In the genomic region with DNA sequence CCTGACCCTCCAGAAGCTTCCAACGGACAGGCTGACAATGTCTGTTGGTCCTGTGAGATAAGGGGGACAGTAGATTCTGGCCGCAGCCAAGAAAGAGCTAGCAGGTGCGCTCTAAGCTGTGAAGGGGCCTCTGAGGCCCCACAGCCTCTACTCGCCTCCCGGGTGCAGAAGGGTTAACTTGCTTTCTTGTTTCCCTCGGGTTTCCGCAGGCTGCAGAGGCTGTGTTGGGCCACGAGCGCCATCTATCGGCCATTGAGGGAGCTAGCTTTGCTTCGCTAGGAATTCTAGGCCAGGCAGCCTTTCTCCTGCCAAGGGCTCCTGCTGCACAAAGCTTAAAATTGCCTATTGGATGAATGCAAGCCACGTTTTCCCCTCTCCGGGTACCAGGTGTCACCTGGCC, we compare ENCODE assay signal across 8 mouse cellular contexts. TPM values are rescaled to one million over a fixed set of nuclear protein-coding genes. Genes with fewer than 3 reads are reported as not detected.
A peak's percentile ranks its signal among the peaks of the same experiment; 100 is the strongest.
DNase-seq lines count a peak whose midpoint lies in the region; ATAC-seq and TF ChIP-seq lines count a peak whose summit lies in the region.

No protein-coding gene starts in this region.

- no peaks in the 10 kb centered on the region for H3K9me3 ChIP-seq in hindbrain, embryonic 15.5 days
- peaks cover 5% of the 10 kb centered on the region for H3K9me3 ChIP-seq in megakaryocyte, embryonic 14.5 days

- WGBS in hindbrain, embryonic 15.5 days = under 1% methylated on average over 13 of the region's 13 CpGs

- peak overlapping the region; percentile 56 for H3K27ac ChIP-seq in hindbrain, embryonic 15.5 days (replicated peaks)

- peaks cover 54% of the 10 kb centered on the region for H3K4me1 ChIP-seq in hindbrain, embryonic 15.5 days (replicated peaks)
- peaks cover 79% of the 10 kb centered on the region for H3K4me1 ChIP-seq in megakaryocyte, embryonic 14.5 days

- H3K27me3 ChIP-seq in Patski = no peaks in the 10 kb centered on the region
- peaks cover 17% of the 10 kb centered on the region for H3K27me3 ChIP-seq in hindbrain, embryonic 15.5 days
- peaks cover 49% of the 10 kb centered on the region for H3K27me3 ChIP-seq in megakaryocyte, embryonic 14.5 days (replicated peaks)

- peak overlapping the region; percentile 90 for H3K4me2 ChIP-seq in hindbrain, embryonic 15.5 days

- no peak for TF ChIP-seq CTCF in Patski (IDR thresholded peaks at IDR 0.05)

- in situ Hi-C loops in Patski (cut with MboI; ENCODE audit: low pct_unique_long_range_greater_than_20kb) = loop anchor here (10.0 kb wide), 1 partner anchor 151 kb away; a partner anchor contains a TSS

- H3K36me3 ChIP-seq in hindbrain, embryonic 15.5 days = no peaks in the 10 kb centered on the region
- H3K36me3 ChIP-seq in megakaryocyte, embryonic 14.5 days (replicated peaks; ENCODE audit: low read length) = peaks cover 8% of the 10 kb centered on the region

- H3K9ac ChIP-seq in hindbrain, embryonic 15.5 days = 0 out of 2 replicates have a peak overlapping the region, but pooled peaks have one; percentile 36

- POLR2A ChIA-PET in Patski (lab: Charles Lee) = interaction anchor here (0.7 to 1.1 kb wide), 2 partner anchors 152 to 167 kb away, joined by 3 to 4 read pairs; no protein-coding TSS in a partner anchor

- peak; percentile 25 for ATAC-seq in Patski
- ATAC-seq in hindbrain, embryonic 15.5 days (ENCODE audit: low FRiP score, low read depth) = peak; percentile 35; the same call in 1 of the 2 replicates

- DNase-seq in Patski (ENCODE audit: low read depth, low spot score) = no peak
- peak; percentile 95 to 96 for DNase-seq in cerebellum, postnatal 14 days
- DNase-seq in frontal cortex, postnatal 36 days (ENCODE audit: low spot score in 2 of 2) = peak; percentile 87 to 92
- peak; percentile 92 to 93 for DNase-seq in left cerebral cortex, adult 18-20 months (ENCODE audit: low spot score in 2 of 2)
- peak; percentile 90 for DNase-seq in right cerebral cortex, adult 18-20 months
- peak; percentile 70 for DNase-seq in urinary bladder, adult 2 months (ENCODE audit: low spot score)

- CTCF ChIA-PET in Patski (lab: Charles Lee) = interaction anchor here (0.9 to 2.4 kb wide), 15 partner anchors 9 to 199 kb away, joined by 4 to 13 read pairs (median 5); a partner anchor contains a TSS

- peak overlapping the region; percentile 14; the same call in 1 of the 2 replicates for H3K4me3 ChIP-seq in hindbrain, embryonic 15.5 days
- H3K4me3 ChIP-seq in megakaryocyte, embryonic 14.5 days (replicated peaks) = peak overlapping the region; percentile 84

RNA-seq across cellular contexts. Expression of a gene that starts 1.5 kb away (rescaled TPM):
- polyA plus RNA-seq in Patski (2021) = 17.4 TPM
- 26.9 and 31.1 TPM in 2 replicates for polyA plus RNA-seq in hindbrain, embryonic 15.5 days (2015; fragmentation: Nextera tagmentation; extraction: Ambion mirVana)
- total RNA-seq in left cerebral cortex, adult 18-20 months (2021) = 10 to 100 TPM; 21.8 to 22.6 TPM
- 0.73 and 2.1 TPM in 2 replicates for polyA plus RNA-seq in megakaryocyte, embryonic 14.5 days (2012; ENCODE audit: insufficient read depth, low replicate concordance)
- polyA plus RNA-seq in urinary bladder, adult 2 months (2012; rRNA removed) = 15.1 and 18.5 TPM in 2 replicates
